Mouse (Mus musculus): Measurements from ENCODE around the gene Olfr92. TPM values are rescaled to one million over a fixed set of nuclear protein-coding genes. Genes with fewer than 3 reads are reported as not detected.

Gene Olfr92
- polyA plus RNA-seq, 1 experiment, result not detected

DNA sequence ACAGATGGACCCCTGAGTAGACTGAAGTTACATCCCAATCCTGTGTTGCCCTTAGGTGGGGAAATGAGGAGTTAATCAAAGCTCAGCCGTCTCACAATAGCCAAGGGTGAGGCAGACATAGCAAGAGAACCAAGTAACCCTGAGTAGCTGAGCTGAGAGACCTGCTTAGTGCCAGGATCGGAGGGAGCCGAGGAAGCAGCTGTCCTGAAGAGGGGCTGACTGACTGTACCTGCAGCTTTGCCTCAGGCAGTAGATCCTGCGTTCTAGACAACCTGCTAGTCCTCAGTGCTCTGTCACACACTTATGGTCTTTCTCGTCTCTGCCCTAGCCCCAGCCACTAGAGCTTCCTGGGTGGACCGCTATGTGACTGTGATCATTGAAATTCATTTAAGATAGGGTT, 44.7 kb downstream of the Olfr92 start:
- Histone ChIP-seq H3K27me3 (ENCODE audit: control insufficient read depth, insufficient read depth, insufficient read length) (no peaks in the 10 kb centered on the region), H3K36me3 (ENCODE audit: control insufficient read depth, insufficient read depth) (peaks cover 4% of the 10 kb centered on the region), H3K4me3 (no peak overlapping the region), H3K4me2 (ENCODE audit: low read depth) (no peak overlapping the region), H3ac (ENCODE audit: control insufficient read depth, insufficient read length) (no peak overlapping the region), H3K79me2 (ENCODE audit: control insufficient read depth, insufficient read depth) (no peaks in the 10 kb centered on the region)
- no peak for TF ChIP-seq POLR2A (IDR thresholded peaks at IDR 0.05; ENCODE audit: insufficient read length, low read depth)
- TF ChIP-seq E2F4 (IDR thresholded peaks at IDR 0.05; ENCODE audit: insufficient read depth), result no peak
- no peak for TF ChIP-seq TCF3 (IDR thresholded peaks at IDR 0.05; ENCODE audit: insufficient read length, low read depth)
- no peak for TF ChIP-seq POLR2AphosphoS2 (IDR thresholded peaks at IDR 0.05; ENCODE audit: insufficient read length, low read depth)
- TF ChIP-seq MAX (IDR thresholded peaks at IDR 0.05; ENCODE audit: low read depth), result no peak
- no peak for TF ChIP-seq CEBPB (IDR thresholded peaks at IDR 0.05; ENCODE audit: insufficient read depth, poor library complexity, severe bottlenecking)
- no peak for TF ChIP-seq MYOG (IDR thresholded peaks at IDR 0.05; ENCODE audit: control insufficient read depth in 1 of 3, insufficient read depth in 1 of 3, insufficient read length in 2 of 3, low read depth in 2 of 3)

- no peak overlapping the region for H3K4me2 ChIP-seq (ENCODE audit: low read depth)
- no peaks in the 10 kb centered on the region for H3K27me3 ChIP-seq (ENCODE audit: control insufficient read depth, insufficient read depth, insufficient read length)
- peaks cover 4% of the 10 kb centered on the region for H3K36me3 ChIP-seq (ENCODE audit: control insufficient read depth, insufficient read depth)
- H3K4me3 ChIP-seq, result no peak overlapping the region
- H3ac ChIP-seq (ENCODE audit: control insufficient read depth, insufficient read length), result no peak overlapping the region
- no peaks in the 10 kb centered on the region for H3K79me2 ChIP-seq (ENCODE audit: control insufficient read depth, insufficient read depth)
- TF ChIP-seq CEBPB (IDR thresholded peaks at IDR 0.05; ENCODE audit: insufficient read depth, poor library complexity, severe bottlenecking) (no peak), TCF3 (IDR thresholded peaks at IDR 0.05; ENCODE audit: insufficient read length, low read depth) (no peak), MAX (IDR thresholded peaks at IDR 0.05; ENCODE audit: low read depth) (no peak), REST (IDR thresholded peaks at IDR 0.05; ENCODE audit: insufficient read depth, insufficient read length) (no peak), USF1 (IDR thresholded peaks at IDR 0.05; ENCODE audit: low read depth) (no peak), TCF12 (IDR thresholded peaks at IDR 0.05; ENCODE audit: insufficient read depth, poor library complexity, severe bottlenecking) (no peak), SRF (IDR thresholded peaks at IDR 0.05; ENCODE audit: control insufficient read depth, insufficient read length, low read depth) (no peak), MYOD1 (IDR thresholded peaks at IDR 0.05; ENCODE audit: control insufficient read depth in 1 of 3, insufficient read length in 2 of 3, low read depth in 2 of 3) (no peak), MYOG (IDR thresholded peaks at IDR 0.05; ENCODE audit: control insufficient read depth in 1 of 3, insufficient read depth in 1 of 3, insufficient read length in 2 of 3, low read depth in 2 of 3) (no peak), POLR2AphosphoS2 (IDR thresholded peaks at IDR 0.05; ENCODE audit: insufficient read length, low read depth) (no peak), POLR2A (IDR thresholded peaks at IDR 0.05; ENCODE audit: insufficient read length, low read depth) (no peak), E2F4 (IDR thresholded peaks at IDR 0.05; ENCODE audit: insufficient read depth) (no peak)
Measured at GRCm38 (mm10) chr17:37072730-37073276, 47.1 kb downstream of the Olfr92 start.

- H3K36me3 ChIP-seq (ENCODE audit: control insufficient read depth, insufficient read depth), result peaks cover 4% of the 10 kb centered on the region
- no peak for TF ChIP-seq REST (IDR thresholded peaks at IDR 0.05; ENCODE audit: insufficient read depth, insufficient read length)
- TF ChIP-seq CEBPB (IDR thresholded peaks at IDR 0.05; ENCODE audit: insufficient read depth, poor library complexity, severe bottlenecking), result no peak
- no peak for TF ChIP-seq POLR2A (IDR thresholded peaks at IDR 0.05; ENCODE audit: insufficient read length, low read depth)
- no peak for TF ChIP-seq TCF12 (IDR thresholded peaks at IDR 0.05; ENCODE audit: insufficient read depth, poor library complexity, severe bottlenecking)
Measured at GRCm38 (mm10) chr17:37072080-37072729, 47.7 kb downstream of the Olfr92 start.

DNA sequence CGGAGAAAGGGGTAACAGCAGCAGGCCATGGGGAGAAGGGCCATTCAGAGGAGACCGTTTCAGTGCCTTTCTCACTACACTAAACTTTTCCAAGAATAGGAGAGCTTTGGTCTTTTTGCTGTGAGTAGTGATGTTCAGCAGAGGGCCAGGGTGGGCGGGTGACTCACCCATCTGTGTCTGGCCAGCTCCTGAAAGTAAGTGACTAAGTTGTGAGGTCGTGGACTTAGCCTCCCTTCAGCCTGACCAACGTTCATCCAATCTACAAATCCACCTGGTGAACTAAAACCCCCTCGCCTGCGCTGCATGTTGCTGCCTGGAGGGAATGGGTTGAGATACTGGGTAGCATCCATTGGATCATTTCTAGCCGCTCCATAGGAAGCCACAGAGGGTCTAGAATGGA, 49.8 kb downstream of the Olfr92 start:
- Histone ChIP-seq H3K4me3 (no peak overlapping the region), H3K4me2 (ENCODE audit: low read depth) (no peak overlapping the region), H3K36me3 (ENCODE audit: control insufficient read depth, insufficient read depth) (peaks cover 6% of the 10 kb centered on the region), H3K27me3 (ENCODE audit: control insufficient read depth, insufficient read depth, insufficient read length) (no peaks in the 10 kb centered on the region), H3ac (ENCODE audit: control insufficient read depth, insufficient read length) (no peak overlapping the region), H3K79me2 (ENCODE audit: control insufficient read depth, insufficient read depth) (no peaks in the 10 kb centered on the region)
- no peak for TF ChIP-seq CEBPB (IDR thresholded peaks at IDR 0.05; ENCODE audit: insufficient read depth, poor library complexity, severe bottlenecking)

More at GRCm38 (mm10) chr17:37072080-37072729, 47.7 kb downstream of the Olfr92 start:
- Histone ChIP-seq H3ac (ENCODE audit: control insufficient read depth, insufficient read length) (no peak overlapping the region), H3K79me2 (ENCODE audit: control insufficient read depth, insufficient read depth) (no peaks in the 10 kb centered on the region), H3K27me3 (ENCODE audit: control insufficient read depth, insufficient read depth, insufficient read length) (no peaks in the 10 kb centered on the region), H3K4me2 (ENCODE audit: low read depth) (no peak overlapping the region), H3K4me3 (no peak overlapping the region)

DNA sequence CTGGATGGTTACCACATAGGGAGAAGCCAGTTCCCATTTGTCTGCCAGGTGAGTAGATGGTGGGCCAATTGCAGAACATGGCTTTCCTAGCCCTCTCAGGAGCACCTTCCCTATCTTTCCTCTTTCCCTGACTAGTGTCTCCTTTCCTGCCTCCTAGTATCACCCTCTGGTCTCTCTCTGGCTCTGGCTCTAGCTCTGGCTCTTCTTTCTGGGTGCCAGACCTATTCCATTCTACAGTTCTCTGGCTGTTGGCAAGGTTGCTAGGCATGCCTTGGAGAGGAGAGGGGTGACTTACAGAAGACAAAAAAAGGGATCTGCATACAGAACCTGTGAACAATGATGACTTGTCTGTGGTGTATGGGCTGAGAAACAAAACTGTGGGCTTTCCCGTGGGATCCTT, 52.0 kb downstream of the Olfr92 start:
- Histone ChIP-seq H3K79me2 (ENCODE audit: control insufficient read depth, insufficient read depth) (no peaks in the 10 kb centered on the region), H3K36me3 (ENCODE audit: control insufficient read depth, insufficient read depth) (peaks cover 20% of the 10 kb centered on the region), H3K4me2 (ENCODE audit: low read depth) (no peak overlapping the region), H3K4me3 (no peak overlapping the region), H3ac (ENCODE audit: control insufficient read depth, insufficient read length) (no peak overlapping the region), H3K27me3 (ENCODE audit: control insufficient read depth, insufficient read depth, insufficient read length) (no peaks in the 10 kb centered on the region)
- TF ChIP-seq TCF3 (IDR thresholded peaks at IDR 0.05; ENCODE audit: insufficient read length, low read depth), result no peak
- no peak for TF ChIP-seq SRF (IDR thresholded peaks at IDR 0.05; ENCODE audit: control insufficient read depth, insufficient read length, low read depth)
- TF ChIP-seq TCF12 (IDR thresholded peaks at IDR 0.05; ENCODE audit: insufficient read depth, poor library complexity, severe bottlenecking), result no peak
